Mouse (Mus musculus) CH12.LX (cell line): ENCODE results near the gene Plxna2. TPM values are rescaled to one million over a fixed set of nuclear protein-coding genes. Genes with fewer than 3 reads are reported as not detected.

ENCODE experiments used
- DNase-seq: peaks from one replicate; pipeline ENCODE4 v3.0.0-alpha.2; 2013; ENCODE audit errors: extremely low read depth
- H3K27ac ChIP-seq: 2 replicates; pipeline ENCODE4 v1.5.1; 2012; ENCODE audit warnings: low read depth, mild to moderate bottlenecking, control low read depth, moderate library complexity; ENCODE audit not compliant: insufficient read depth
- H3K27me3 ChIP-seq: replicated peaks from 2 replicates; pipeline ENCODE3; 2012; ENCODE audit warnings: inconsistent platforms
- H3K36me3 ChIP-seq, 2 experiments: replicated peaks in 1 of 2; 2 replicates each; pipeline versions ENCODE3 to v1.6.1; 2012; ENCODE audit warnings: inconsistent platforms in 1 of 2, low read length in 1 of 2, mild to moderate bottlenecking in 1 of 2, mixed read lengths in 1 of 2, moderate library complexity in 1 of 2; ENCODE audit not compliant: control insufficient read depth in 1 of 2, insufficient read depth in 1 of 2
- H3K4me1 ChIP-seq, 2 experiments: 2 replicates each; pipeline ENCODE4 v1.6.1; 2012; ENCODE audit warnings: inconsistent platforms in 1 of 2, moderate library complexity in 1 of 2; ENCODE audit not compliant: insufficient read depth in 2 of 2, control insufficient read depth in 1 of 2
- H3K4me2 ChIP-seq: 2 replicates; pipeline ENCODE4 v1.6.1; 2012; ENCODE audit warnings: low read depth, mild to moderate bottlenecking, control low read depth; ENCODE audit not compliant: poor library complexity, insufficient read depth, severe bottlenecking
- H3K4me3 ChIP-seq, 3 experiments: fragments of 150-350 bp in 1 of 3; sonication (generic) in 1 of 3; replicated peaks in 1 of 3; 2 replicates each; pipeline versions ENCODE3 to v1.5.1; 2011 to 2012; ENCODE audit warnings: low read depth in 2 of 3, low read length in 2 of 3, mild to moderate bottlenecking in 2 of 3, moderate library complexity in 2 of 3, control low read depth in 1 of 3, improper control_type of control experiment in 1 of 3, inconsistent platforms in 1 of 3, mixed read lengths in 1 of 3; ENCODE audit not compliant: poor library complexity in 1 of 3
- H3K79me2 ChIP-seq: replicated peaks from 2 replicates; pipeline ENCODE4 v1.6.1; 2012; ENCODE audit warnings: mild to moderate bottlenecking, moderate library complexity; ENCODE audit not compliant: control insufficient read depth, poor library complexity, insufficient read depth, severe bottlenecking; ENCODE audit errors: extremely low read depth
- H3K9ac ChIP-seq: 2 replicates; pipeline ENCODE4 v1.6.1; 2012; ENCODE audit warnings: low read depth, mild to moderate bottlenecking, control low read depth, moderate library complexity; ENCODE audit not compliant: insufficient read depth
- H3K9me3 ChIP-seq: replicated peaks from 2 replicates; pipeline ENCODE3; 2012; ENCODE audit warnings: low read length, inconsistent platforms, mixed read lengths
- BHLHE40 ChIP-seq: IDR thresholded peaks from 2 replicates; pipeline ENCODE4 v1.6.1; 2011; ENCODE audit warnings: mild to moderate bottlenecking, low read depth, low read length, improper control_type of control experiment
- CHD1 ChIP-seq: IDR thresholded peaks from 2 replicates; pipeline ENCODE4 v1.6.1; 2012; ENCODE audit warnings: low read depth, low read length, improper control_type of control experiment, inconsistent platforms
- CHD2 ChIP-seq: IDR thresholded peaks from 2 replicates; pipeline ENCODE4 v1.6.1; 2011; ENCODE audit warnings: low read length, improper control_type of control experiment
- CTCF ChIP-seq, 2 experiments: IDR thresholded peaks in 1 of 2; conservative IDR thresholded peaks in 1 of 2; 2 replicates each; pipeline ENCODE4 v1.5.1; 2011 to 2012; ENCODE audit warnings: low read depth in 2 of 2, low read length in 2 of 2, improper control_type of control experiment in 1 of 2, inconsistent platforms in 1 of 2, mild to moderate bottlenecking in 1 of 2, moderate library complexity in 1 of 2
- EP300 ChIP-seq: IDR thresholded peaks from 2 replicates; pipeline ENCODE4 v1.6.1; 2011; ENCODE audit warnings: low read length, improper control_type of control experiment
- ETS1 ChIP-seq: conservative IDR thresholded peaks from 2 replicates; pipeline ENCODE4 v1.6.1; 2012; ENCODE audit warnings: low read depth, mild to moderate bottlenecking, inconsistent platforms, low read length, improper control_type of control experiment, moderate library complexity
- GABPA ChIP-seq: IDR thresholded peaks from 2 replicates; pipeline ENCODE4 v1.6.1; 2012; ENCODE audit warnings: low read depth, low read length, improper control_type of control experiment, inconsistent platforms; ENCODE audit not compliant: insufficient replicate concordance
- IRF4 ChIP-seq: IDR thresholded peaks from 2 replicates; pipeline ENCODE4 v1.6.1; 2014; ENCODE audit warnings: low read depth, mild to moderate bottlenecking, inconsistent platforms, low read length, improper control_type of control experiment
- JUN ChIP-seq: IDR thresholded peaks from 2 replicates; pipeline ENCODE4 v1.6.1; 2011; ENCODE audit warnings: low read depth, mild to moderate bottlenecking, low read length, improper control_type of control experiment, moderate library complexity; ENCODE audit not compliant: insufficient read depth
- JUND ChIP-seq: conservative IDR thresholded peaks from 2 replicates; pipeline ENCODE4 v1.6.1; 2011; ENCODE audit warnings: low read depth, low read length, improper control_type of control experiment
- MAFK ChIP-seq: IDR thresholded peaks from 2 replicates; pipeline ENCODE4 v1.6.1; 2011; ENCODE audit warnings: low read length, improper control_type of control experiment; ENCODE audit not compliant: insufficient replicate concordance
- MAZ ChIP-seq: IDR thresholded peaks from 2 replicates; pipeline ENCODE4 v1.6.1; 2012; ENCODE audit warnings: low read depth, mild to moderate bottlenecking, inconsistent platforms, low read length, improper control_type of control experiment, moderate library complexity
- MEF2A ChIP-seq: IDR thresholded peaks from 2 replicates; pipeline ENCODE4 v1.6.1; 2014; ENCODE audit warnings: low read depth, mild to moderate bottlenecking, inconsistent platforms, low read length, improper control_type of control experiment, borderline replicate concordance
- MXI1 ChIP-seq: IDR thresholded peaks from 2 replicates; pipeline ENCODE4 v1.6.1; 2011; ENCODE audit warnings: mild to moderate bottlenecking, low read depth, low read length, improper control_type of control experiment
- NELFE ChIP-seq: IDR thresholded peaks from 2 replicates; pipeline ENCODE4 v1.6.1; 2011; ENCODE audit warnings: low read depth, low read length, improper control_type of control experiment
- PAX5 ChIP-seq: IDR thresholded peaks from 2 replicates; pipeline ENCODE4 v1.6.1; 2012; ENCODE audit warnings: low read length, inconsistent platforms, mixed read lengths
- POLR2A ChIP-seq: IDR thresholded peaks from 2 replicates; pipeline ENCODE4 v1.6.1; 2011; ENCODE audit warnings: low read depth, mild to moderate bottlenecking, improper control_type of control experiment, low read length
- RAD21 ChIP-seq: IDR thresholded peaks from 2 replicates; pipeline ENCODE4 v1.6.1; 2011; ENCODE audit warnings: low read depth, mild to moderate bottlenecking, low read length, improper control_type of control experiment, moderate library complexity
- RCOR1 ChIP-seq: conservative IDR thresholded peaks from 2 replicates; pipeline ENCODE4 v1.6.1; 2012; ENCODE audit warnings: low read depth, mild to moderate bottlenecking, inconsistent platforms, low read length, improper control_type of control experiment
- SIN3A ChIP-seq: IDR thresholded peaks from 2 replicates; pipeline ENCODE4 v1.6.1; 2012; ENCODE audit warnings: low read length, improper control_type of control experiment, inconsistent platforms
- TBP ChIP-seq: conservative IDR thresholded peaks from 2 replicates; pipeline ENCODE4 v1.6.1; 2011; ENCODE audit warnings: low read depth, low read length, improper control_type of control experiment
- TCF12 ChIP-seq: IDR thresholded peaks from 2 replicates; pipeline ENCODE4 v1.6.1; 2014; ENCODE audit warnings: low read depth, mild to moderate bottlenecking, inconsistent platforms, low read length, improper control_type of control experiment
- UBTF ChIP-seq: IDR thresholded peaks from 2 replicates; pipeline ENCODE4 v1.6.1; 2012; ENCODE audit warnings: low read depth, mild to moderate bottlenecking, inconsistent platforms, low read length, improper control_type of control experiment, moderate library complexity
- USF1 ChIP-seq: IDR thresholded peaks from 2 replicates; pipeline ENCODE4 v1.6.1; 2014; ENCODE audit warnings: low read depth, mild to moderate bottlenecking, inconsistent platforms, low read length, improper control_type of control experiment
- USF2 ChIP-seq: conservative IDR thresholded peaks from 2 replicates; pipeline ENCODE4 v1.6.1; 2011; ENCODE audit warnings: low read depth, low read length, improper control_type of control experiment
- ZC3H11A ChIP-seq: IDR thresholded peaks from 2 replicates; pipeline ENCODE4 v1.6.1; 2012; ENCODE audit warnings: low read depth, mild to moderate bottlenecking, inconsistent platforms, low read length, improper control_type of control experiment
- ZNF384 ChIP-seq: IDR thresholded peaks from 2 replicates; pipeline ENCODE4 v1.6.1; 2012; ENCODE audit warnings: low read depth, low read length, improper control_type of control experiment, inconsistent platforms
- dilution Hi-C: fragments of 300-500 bp; cut with MboI; formaldehyde crosslinking; loops from 2 replicates; pipeline ENCODE4 v1.14.3; 2020; ENCODE audit warnings: low sequenced_read_pairs; ENCODE audit not compliant: extremely low pct_unique_long_range_greater_than_20kb, extremely low pct_ligation_motif_present
- in situ Hi-C: fragments of 300-500 bp; cut with MboI; formaldehyde crosslinking; loops from 3 replicates; pipeline ENCODE4 v1.14.3; 2019; ENCODE audit warnings: low sequenced_read_pairs, low pct_ligation_motif_present, low pct_unique_long_range_greater_than_20kb, mixed read lengths
- polyA plus RNA-seq: library from polyadenylated mRNA; unstranded; fragments of >175 nt; gene quantifications from 2 replicates; pipeline ENCODE4 v1.2.1, GENCODE M21; 2012; ENCODE audit warnings: low read depth; ENCODE audit not compliant: insufficient read length
- total RNA-seq, 2 experiments: library from RNA; depleted of rRNA; stranded (reverse); fragments of 300-350 nt in 1 of 2; fragments of >200 nt in 1 of 2; gene quantifications; 2 replicates each; pipeline ENCODE4 v1.2.3; 2012 to 2014

Gene Plxna2
- total and polyA plus RNA-seq, 3 experiments = 0.04 to 0.05 (median 0.04) TPM

DNA sequence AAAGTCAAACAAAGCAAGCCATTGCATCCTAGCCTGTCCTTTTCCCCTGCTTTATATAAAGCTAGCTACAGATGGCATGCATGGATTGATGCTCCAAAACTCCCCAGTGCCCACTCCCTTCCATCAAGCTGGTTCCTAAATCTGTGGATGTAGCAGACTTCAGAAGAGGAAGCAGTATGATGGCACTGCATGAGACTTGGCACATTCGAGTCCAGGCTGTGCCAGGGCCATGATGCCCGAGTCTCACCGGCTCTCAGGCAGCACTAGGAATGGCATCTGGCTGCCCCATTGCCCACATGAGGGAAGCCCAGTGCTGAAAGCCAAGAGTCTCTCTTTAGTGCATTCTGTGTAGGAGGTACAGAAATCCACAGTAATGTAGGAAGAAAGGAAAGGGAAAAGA, 39.7 kb upstream of the Plxna2 start:
- dilution Hi-C loops = no loop called here

DNA sequence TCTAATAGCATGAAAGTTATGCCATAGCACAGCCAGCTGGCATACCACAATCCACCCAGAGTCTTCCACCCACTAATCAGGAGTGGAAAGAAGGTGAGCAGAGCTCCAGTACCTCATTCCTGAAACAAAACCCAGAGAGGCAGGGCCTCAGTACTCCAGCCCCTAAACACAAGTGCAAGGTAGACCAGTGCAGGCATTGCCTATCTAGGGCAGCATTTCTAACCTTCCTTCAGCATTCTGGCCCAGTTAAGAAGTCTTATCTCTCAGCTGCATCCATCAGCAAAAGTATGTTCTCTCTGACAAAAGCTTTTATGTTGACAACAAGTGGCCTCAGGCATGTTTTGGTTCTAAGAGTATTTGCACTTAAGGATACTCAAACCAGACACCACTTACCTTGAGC, 37.5 kb upstream of the Plxna2 start:
- H3K79me2 ChIP-seq = no peaks in the 10 kb centered on the region
- H3K4me2 ChIP-seq = no peak overlapping the region
- dilution Hi-C loops = no loop called here
- no peaks in the 10 kb centered on the region for H3K4me1 ChIP-seq
- TF ChIP-seq JUN (no peak), CHD1 (no peak), MAZ (no peak), USF2 (no peak), USF1 (no peak), TCF12 (no peak), TBP (no peak), RCOR1 (no peak), UBTF (no peak), PAX5 (no peak), ZNF384 (no peak), BHLHE40 (no peak), NELFE (no peak), JUND (no peak), ZC3H11A (no peak), GABPA (no peak), IRF4 (no peak), RAD21 (no peak), CTCF (conservative IDR thresholded peaks at IDR 0.05 in 1 of 2, IDR thresholded peaks at IDR 0.05 in 1 of 2; ENCODE audit: low read depth in 2 of 2, low read length in 2 of 2) (no peak), CHD2 (no peak)
- no peak overlapping the region for H3K27ac ChIP-seq
- no peak overlapping the region for H3K4me3 ChIP-seq
- H3K9ac ChIP-seq = no peak overlapping the region
- H3K27me3 ChIP-seq = no peaks in the 10 kb centered on the region
- H3K9me3 ChIP-seq = no peaks in the 10 kb centered on the region
- no peak for DNase-seq
- H3K36me3 ChIP-seq = no peaks in the 10 kb centered on the region
- in situ Hi-C loops = no loop called here

More for the DNA sequence above, 39.7 kb upstream of the Plxna2 start:
- no peak overlapping the region for H3K9ac ChIP-seq
- H3K79me2 ChIP-seq = no peaks in the 10 kb centered on the region
- no peaks in the 10 kb centered on the region for H3K27me3 ChIP-seq
- H3K27ac ChIP-seq = no peak overlapping the region
- no peak for TF ChIP-seq TBP
- TF ChIP-seq ETS1 = no peak
- no peak for TF ChIP-seq PAX5
- no peak for TF ChIP-seq ZNF384
- no peak for TF ChIP-seq RCOR1
- TF ChIP-seq MAFK = no peak
- no peak for TF ChIP-seq MAZ
- TF ChIP-seq MEF2A = no peak
- TF ChIP-seq SIN3A = no peak
- TF ChIP-seq GABPA = no peak
- TF ChIP-seq JUND = no peak
- TF ChIP-seq MXI1 = no peak
- no peak for TF ChIP-seq POLR2A
- TF ChIP-seq IRF4 = no peak
- TF ChIP-seq EP300 = no peak
- no peak for TF ChIP-seq ZC3H11A
- in situ Hi-C loops = no loop called here
- no peaks in the 10 kb centered on the region for H3K9me3 ChIP-seq
- no peaks in the 10 kb centered on the region for H3K36me3 ChIP-seq
- DNase-seq = no peak
- H3K4me3 ChIP-seq = no peak overlapping the region
- no peaks in the 10 kb centered on the region for H3K4me1 ChIP-seq
- H3K4me2 ChIP-seq = no peak overlapping the region
